Mouse (Mus musculus): ENCODE data around the gene Jsrp1.
A peak's percentile ranks its signal among the peaks of the same experiment; 100 is the strongest.

Gene Jsrp1

DNA sequence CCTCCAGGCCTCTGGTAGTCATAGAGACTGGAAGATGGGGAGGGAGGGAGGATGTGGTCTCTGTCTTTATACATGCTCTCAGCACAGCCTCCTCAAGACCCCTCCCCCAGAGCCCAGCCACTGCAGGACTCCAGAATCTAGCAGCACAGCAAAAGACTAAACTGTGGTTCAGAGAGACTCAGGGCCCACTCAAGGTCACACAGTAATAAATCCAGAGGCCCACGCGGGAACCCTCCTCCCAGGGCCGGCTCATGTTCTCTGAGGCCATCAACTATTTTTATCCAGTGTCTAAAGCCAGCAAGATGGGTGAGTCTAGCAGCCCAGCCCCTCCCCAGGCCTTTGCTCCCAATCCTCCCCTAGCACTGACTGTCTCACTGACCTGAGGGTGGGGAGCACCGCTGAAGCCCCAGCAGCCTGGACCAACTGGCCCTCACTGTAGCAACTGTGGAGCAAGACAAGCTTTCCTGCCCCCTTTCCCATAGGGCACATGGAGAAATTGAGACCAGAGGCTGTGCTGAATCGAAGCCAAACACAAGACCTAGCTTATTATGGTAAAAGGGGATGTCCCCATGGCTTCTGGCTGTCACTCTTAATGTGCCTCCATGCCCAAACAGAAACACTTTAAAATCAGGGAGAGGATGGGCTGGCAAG, 782 bp downstream of the Jsrp1 start:
- no peak for DNase-seq (ENCODE audit: extremely low spot score, low read depth, low spot score)

DNA sequence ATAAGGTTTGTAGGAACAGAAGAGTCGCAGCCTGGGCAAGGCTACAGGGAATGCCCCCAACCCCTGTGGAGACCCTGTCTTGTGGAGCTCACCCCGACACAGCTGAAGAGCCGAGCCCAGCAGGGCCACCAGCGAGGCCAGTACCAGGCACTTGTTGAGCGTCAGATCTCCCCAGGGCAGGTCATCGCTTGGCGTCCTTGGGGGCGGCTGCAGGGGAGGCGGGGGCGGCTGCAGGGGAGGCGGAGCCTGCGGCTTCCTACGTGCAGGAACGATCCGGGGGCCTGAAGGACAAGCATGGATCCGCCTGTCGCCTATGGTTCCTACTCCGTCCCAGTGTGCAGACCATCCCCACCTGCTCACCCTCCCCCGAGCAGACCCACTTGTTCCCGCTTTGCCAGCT, 3.2 kb downstream of the Jsrp1 start:
- DNase-seq (ENCODE audit: extremely low spot score, low read depth, low spot score), result no peak

DNA sequence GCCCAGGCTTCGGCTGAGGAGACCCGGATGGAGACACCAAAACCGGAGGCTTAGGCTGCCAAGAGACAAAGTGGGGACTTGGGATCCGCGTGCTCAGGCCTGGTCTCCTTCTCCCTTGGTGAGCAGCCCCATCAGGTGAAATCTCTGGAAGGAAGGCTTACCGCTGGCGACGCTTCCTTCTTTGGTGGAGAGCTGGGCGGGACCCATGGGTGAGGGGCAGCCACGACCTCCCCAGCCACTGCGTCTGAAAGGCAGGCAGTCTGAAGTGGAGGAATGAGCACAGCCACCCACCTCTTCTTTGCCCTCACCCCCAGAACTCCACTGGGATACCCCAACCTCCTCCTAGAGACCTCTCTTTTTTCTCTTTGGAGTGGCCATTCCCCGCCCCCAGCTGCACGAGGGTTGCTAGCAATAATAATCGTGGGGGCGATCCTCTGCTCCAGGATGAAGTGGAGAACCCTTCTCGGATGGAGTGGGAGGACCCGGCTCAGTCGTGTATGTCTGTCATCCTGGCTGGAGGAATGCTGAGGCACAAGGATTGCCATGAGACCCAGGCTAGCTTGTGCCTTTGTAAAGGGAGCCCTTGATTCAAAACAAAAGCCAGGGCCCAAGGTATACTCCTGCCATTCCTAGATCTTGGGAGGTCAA, 4.2 kb downstream of the Jsrp1 start:
- no peak for DNase-seq (ENCODE audit: extremely low spot score, low read depth, low spot score)

DNA sequence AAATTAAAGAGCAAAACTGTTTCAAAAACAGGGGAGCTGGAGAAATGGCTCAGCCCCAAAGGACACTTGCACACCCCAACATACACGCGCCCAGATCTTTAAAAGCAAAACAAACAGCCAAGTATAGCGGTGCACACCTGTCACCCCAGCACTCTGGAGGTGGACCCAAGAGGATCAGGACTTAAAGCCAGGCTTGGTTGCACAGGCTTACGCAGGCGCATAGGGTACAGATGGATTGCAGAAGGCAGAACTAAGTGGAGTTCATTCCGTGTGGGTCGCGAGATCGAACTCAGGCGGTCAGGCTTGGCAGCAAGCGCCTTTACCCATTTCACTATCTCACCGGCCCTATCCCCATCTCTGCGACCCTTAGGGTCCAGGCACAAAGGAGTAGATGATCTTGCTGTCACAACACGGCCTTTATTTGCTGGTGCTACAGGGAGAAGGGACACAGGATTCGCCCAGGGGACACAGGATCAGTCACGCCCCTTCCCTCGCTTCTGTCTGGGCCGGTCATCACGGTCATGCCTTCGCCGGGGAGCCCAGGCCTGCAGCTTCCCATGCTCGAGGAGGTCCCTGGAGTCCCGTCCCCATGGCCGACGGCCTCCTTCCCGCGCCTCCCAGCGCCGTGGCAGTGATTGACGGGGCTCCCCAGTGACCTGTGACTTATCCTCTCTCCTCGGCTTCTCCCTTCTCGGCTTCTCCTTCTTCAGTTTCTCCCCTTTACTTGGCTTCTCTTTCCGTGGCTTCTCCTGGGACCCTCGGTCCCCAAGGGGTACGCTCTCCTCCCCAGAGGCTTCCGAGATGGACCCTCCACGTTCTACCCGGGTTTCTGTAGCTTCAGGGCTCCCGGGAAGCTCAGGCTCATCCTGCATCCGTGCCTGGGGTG, 5.0 kb downstream of the Jsrp1 start:
- no peak for DNase-seq (ENCODE audit: extremely low spot score, low read depth, low spot score)

DNA sequence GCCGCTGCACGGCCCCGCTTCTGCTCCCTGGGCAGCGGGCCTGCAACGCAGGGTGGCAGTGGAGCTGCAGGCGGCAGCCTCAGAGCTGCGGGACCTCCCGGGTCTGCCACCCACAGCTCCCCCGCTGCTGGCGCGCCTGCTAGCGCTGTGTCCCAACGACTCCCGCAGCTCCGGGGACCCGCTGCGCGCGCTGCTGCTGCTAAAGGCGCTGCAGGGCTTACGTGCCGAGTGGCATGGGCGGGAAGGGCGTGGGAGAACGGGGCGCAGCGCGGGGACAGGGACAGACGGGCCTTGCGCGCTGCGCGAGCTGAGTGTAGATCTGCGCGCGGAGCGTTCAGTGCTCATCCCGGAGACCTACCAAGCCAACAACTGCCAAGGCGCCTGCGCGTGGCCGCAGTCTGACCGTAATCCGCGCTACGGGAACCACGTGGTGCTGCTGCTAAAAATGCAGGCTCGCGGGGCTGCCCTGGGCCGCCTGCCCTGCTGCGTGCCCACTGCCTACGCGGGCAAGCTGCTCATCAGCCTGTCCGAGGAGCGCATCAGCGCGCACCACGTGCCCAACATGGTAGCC, 6.2 kb downstream of the Jsrp1 start:
- no peak for DNase-seq (ENCODE audit: extremely low spot score, low read depth, low spot score)

DNA sequence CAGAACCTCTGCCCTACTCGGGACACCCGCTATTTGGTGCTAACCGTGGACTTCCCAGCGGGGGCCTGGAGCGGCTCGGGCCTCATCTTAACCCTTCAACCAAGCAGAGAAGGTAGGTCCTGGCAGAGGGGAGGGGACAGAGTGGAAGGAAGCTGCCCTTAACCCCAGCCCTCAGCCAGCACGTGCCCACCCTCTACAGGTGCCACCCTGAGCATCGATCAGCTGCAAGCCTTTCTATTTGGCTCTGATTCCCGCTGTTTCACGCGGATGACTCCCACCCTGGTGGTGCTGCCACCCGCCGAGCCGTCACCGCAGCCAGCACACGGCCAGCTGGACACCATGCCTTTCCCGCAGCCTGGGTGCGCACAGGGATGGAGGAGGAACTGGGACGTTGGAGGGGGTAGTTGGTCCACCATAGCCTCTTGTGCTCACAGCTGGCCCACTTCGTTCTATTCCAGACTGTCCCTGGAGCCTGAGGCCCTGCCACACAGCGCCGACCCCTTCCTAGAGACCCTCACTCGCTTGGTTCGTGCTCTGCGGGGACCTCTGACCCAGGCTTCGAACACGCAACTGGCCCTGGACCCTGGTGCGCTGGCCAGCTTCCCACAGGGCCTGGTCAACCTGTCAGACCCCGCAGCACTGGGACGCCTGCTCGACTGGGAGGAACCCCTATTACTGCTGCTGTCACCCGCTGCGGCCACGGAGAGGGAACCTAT, 6.8 kb downstream of the Jsrp1 start:
- DNase-seq (ENCODE audit: extremely low spot score, low read depth, low spot score), result no peak

DNA sequence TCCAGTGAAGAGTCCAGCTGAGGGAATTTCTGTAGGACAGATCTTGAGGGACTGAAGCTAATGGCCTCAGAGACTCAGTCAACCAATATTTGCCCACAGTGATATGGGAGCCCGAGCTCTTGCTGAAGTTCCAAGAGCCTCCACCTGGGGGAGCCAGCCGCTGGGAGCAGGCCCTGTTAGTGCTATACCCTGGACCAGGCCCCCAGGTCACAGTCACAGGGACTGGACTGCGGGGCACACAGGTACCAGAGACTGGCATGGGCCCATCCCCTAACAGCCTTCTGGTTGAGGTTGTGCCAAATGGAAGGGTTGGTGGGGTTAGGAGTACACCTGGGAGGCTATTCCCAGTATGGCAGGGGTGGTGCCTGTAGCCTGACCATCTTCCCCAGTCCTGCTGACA, 7.4 kb downstream of the Jsrp1 start:
- DNase-seq (ENCODE audit: extremely low spot score, low read depth, low spot score), result no peak

DNA sequence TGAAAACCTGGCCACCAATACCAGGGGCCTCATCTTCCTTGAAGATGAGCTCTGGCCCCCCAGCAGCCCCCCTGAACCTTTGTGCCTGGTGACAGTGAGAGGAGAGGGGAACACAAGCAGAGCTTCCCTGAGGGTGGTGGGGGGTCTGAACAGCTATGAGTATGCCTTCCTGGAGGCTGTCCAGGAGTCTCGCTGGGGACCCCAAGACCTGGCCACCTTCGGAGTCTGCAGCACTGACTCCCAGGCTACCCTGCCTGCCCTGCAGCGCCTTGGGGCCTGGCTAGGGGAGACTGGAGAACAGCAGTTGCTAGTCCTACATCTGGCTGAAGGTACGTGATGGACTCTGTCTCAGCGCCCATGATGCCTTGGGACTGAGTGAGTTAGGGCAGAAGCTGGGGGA, 8.0 kb downstream of the Jsrp1 start:
- DNase-seq (ENCODE audit: extremely low spot score, low read depth, low spot score), result no peak

DNA sequence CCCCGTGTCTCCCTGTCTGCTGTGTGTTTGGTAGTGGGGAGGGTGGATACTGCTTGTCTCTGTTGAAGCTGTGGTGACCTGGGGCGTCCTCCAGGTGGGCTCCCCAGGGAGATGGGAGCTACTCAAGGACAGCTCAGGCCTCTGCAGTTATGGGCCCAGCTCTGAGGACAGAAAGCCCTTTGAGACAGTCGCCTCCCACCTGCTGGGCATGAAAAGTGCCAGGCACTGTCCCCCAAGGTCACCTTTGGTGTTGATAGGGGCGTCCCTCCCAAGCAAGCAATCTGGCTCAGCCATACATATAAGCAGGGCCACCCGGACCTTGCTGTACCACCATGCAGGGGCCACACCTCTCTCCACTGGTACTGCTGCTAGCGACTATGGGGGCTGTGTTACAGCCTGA, 8.4 kb downstream of the Jsrp1 start, which contains the start of gene Amh:
Gene Amh, plus strand, starts transcription at position 328 of the 400 bp plus-strand sequence.
- no peak for DNase-seq (ENCODE audit: extremely low spot score, low read depth, low spot score)

DNA sequence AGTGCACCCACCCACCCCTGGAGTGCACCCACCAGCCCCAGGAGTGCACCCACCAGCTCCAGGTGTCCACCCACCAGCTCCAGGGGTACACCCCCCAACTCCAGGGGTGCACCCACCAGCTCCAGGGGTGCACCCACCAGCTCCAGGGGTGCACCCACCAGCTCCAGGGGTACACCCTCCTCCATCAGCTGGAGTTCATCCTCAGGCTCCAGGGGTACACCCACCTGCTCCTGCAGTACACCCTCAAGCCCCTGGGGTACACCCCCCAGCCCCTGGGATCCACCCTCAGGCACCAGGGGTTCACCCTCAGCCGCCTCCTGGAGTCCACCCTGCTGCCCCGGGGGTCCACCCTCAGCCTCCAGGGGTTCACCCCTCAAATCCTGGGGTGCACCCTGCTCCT, 9.0 kb downstream of the Jsrp1 start:
- no peak for DNase-seq (ENCODE audit: extremely low spot score, low read depth, low spot score)

DNA sequence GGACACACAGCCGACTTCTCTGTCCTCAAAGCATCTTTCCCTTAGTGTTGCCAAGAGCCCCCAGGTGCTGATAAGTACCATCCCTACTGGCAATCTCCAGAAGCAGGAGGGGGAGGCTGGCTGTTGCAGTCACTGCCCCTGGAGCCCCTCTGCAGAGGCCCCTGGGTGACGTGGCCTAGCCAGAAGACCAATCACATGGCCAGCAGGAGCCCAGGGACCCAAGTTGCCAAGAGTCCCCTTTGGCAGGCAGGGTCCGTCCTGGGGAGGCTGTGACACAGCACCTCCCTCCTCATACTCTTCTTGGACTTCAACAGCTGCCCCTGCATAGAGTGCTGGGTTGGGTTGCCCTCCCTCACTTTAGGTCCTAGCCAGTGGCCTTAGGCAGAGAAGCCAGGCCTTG, 10.3 kb downstream of the Jsrp1 start:
- no peak for DNase-seq (ENCODE audit: extremely low spot score, low read depth, low spot score)

DNA sequence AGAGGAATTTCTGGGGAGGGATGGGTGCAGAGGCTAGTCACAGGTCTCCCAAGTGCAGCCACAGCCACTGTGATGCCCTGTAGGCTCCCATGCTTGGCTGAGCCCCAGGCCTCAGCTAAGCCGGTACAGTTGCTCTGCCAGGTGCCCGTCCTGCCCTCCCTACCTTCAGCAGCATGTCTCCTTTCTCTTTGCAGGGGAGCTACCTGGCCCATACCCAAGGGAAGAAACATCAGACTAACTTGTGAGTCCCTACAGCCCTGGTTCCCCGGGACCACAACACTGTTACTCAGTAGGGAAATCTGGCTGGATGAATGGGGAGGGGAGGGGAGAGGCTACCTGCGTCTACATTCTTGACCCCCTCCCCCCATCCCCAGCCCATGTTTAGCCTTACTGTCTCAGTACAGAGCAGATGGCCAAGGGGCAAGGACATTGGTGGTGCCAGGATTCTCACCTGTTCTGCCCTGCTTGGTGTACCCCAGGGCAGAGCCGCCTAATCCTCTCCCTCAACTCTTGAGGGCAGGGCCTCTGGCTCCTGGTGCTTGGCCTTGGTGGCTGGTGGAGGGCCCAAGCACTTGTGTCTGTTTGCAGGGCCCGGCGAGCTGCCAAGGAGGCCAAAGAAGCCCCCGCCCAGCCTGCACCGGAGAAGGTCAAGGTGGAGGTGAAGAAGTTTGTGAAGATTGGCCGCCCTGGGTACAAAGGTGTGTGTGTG, 10.9 kb downstream of the Jsrp1 start:
- DNase-seq (ENCODE audit: extremely low spot score, low read depth, low spot score), result no peak

DNA sequence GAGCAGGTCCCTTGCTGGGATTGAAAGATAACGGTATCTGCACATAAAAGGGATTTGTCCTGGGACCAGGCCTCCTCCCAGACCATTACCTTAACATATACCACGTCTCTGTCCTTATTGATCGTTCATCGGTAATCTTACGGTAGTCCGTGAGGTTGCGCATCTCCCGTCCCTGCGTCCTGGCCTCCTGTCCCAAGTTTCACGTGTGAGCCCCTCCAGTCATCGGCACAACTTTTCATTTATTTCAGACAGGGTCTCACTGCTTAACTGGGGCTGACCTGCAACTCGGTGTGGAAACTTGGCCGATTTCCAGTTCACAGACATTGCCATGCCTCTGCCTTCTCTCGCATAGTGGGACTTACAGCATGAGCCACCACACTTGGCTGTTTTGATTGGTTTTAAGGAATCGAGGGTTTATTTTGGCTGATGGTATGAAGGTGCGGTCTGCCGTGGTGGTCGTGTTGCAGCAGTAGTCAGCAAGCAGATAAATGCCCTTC, 14.2 kb downstream of the Jsrp1 start:
- no peak for DNase-seq (ENCODE audit: extremely low spot score, low read depth, low spot score)

DNA sequence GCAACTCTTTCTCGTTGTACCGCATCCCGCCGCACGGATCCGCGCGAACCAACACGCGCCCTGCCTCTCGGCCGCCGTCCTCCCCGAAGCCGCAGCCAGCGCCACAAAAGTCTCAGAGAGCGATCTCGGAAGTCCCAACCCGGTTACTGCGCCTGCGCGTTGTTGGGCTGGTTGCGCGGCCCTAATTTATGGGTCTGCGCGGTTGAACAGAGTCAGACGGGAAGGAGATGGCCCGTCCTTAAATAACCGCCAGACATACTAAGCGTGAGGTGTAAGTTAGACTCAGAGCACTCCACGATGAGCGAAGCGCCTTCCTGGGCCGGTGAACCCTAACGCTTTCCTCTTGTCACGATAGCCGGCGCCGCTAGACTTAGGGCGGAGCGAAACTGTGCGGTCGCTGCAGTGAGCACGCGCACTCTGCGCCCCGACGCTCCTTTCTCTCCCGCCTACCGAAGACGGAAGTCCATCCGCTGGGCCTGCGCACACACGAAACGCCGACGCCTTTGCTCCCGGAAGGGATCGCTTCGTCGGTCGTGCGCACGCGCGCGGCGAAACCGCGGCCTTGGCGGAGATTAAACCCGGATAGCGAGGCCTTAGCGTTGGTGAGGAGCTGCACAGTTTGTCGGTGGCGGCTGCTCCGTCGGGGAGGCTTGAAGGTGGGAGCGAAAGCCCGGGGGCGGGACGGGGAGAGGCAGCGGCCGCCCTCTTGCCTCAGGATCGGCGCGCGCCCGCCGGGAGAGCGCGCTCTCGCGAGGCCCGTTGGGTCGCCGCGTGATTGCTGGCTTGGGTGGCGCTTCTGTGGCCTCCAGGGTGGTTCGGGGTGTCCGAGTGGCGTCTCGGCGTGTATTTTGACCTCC, 14.9 kb downstream of the Jsrp1 start, which contains the start of the genes Sf3a2 and Plekhj1:
Gene Sf3a2, plus strand, starts transcription at position 49 of the 857 bp plus-strand sequence.
Gene Plekhj1, minus strand, starts transcription at position 477 of the 857 bp plus-strand sequence.
- DNase-seq (ENCODE audit: extremely low spot score, low read depth, low spot score), result peak; percentile 81

DNA sequence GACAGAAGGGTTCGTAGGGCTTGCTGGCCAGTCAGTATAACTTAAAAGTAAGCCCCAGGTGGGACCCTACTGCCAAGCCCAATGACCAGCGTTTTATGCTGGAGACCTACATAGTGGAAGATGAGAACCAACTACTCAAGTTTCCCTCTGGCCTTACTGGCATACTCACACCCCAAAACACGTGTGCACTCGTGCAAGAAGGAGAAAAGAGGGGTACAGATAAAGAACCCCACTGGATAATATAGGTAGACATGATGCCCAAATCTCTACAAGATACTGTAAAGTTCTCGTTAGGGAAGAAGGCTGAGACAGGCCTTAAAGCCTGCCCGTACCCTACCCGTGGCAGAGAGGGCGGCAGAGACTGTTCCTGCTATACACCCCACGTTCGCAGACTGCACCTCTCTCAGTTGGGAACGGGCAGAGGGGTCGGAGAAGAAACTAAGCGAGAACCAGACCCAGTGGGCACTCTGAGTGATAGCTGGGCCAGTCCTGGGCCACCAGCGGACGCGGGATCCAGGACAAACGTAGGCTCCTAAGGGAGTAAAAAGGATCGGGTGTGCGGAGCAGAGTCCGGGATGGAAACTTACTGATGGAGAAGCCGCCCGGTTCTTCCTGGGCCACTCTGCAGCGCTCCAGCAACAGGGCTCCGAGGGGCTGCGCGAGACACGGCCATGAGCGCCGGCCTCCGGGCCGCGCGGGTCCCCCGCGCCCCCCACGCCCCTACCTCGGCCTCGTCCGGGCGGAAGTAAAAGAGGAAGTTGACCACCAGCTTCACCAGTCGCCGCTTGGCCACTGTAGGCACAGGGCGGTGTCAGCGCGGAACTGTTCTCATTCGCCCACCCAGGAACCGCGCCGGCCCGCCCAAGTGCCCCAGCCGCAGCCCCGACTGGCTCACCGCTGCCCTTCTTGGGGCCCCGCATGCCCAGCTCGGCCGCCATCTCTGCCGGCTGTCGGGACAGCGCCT, 15.8 kb downstream of the Jsrp1 start:
- no peak for DNase-seq (ENCODE audit: extremely low spot score, low read depth, low spot score)

DNA sequence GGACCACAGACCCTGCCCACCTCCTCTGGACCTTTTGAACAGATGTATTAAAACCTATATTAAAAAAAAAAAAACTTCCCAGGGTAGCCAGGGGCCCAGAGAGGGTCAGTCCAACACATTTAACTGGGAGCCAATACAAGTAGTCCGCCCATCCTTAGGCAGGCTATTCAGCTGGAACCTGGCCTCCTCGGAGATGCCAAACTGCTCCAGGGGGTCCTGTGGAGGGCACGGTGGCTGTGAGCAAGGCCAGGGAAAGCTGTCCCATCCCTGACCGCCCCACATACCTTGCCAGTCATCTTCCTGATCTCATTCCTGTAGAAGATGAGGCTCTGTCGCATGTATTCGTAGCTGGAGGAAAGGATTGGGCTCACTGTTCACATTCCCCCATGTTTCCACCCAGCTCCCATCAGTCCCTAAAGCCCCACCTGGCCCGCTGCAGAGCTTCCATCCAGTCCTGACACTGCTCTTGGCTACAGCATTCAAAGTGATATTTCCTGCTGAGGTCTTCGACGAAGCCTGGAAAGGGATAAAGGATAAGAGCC, 16.9 kb downstream of the Jsrp1 start:
- no peak for DNase-seq (ENCODE audit: extremely low spot score, low read depth, low spot score)

DNA sequence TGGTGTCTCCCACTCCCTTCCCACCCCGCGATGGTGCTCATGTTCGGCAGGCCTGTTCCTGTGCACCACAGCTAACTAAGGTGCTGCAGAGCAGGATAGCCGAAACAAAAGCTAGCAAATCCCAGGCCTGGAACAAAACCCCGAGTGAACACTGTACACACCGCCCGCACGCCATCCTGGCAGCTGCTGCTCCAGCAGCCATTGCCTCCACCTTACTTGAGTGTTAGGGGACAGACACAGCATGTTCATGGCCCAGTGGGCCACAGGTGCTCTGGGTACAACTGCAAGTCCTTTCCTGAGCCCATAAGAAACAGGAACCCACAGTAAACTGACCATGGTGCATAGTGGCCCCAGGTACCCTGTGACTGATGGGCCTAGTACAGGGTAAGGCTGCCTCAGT, 18.5 kb downstream of the Jsrp1 start:
- no peak for DNase-seq (ENCODE audit: extremely low spot score, low read depth, low spot score)

DNA sequence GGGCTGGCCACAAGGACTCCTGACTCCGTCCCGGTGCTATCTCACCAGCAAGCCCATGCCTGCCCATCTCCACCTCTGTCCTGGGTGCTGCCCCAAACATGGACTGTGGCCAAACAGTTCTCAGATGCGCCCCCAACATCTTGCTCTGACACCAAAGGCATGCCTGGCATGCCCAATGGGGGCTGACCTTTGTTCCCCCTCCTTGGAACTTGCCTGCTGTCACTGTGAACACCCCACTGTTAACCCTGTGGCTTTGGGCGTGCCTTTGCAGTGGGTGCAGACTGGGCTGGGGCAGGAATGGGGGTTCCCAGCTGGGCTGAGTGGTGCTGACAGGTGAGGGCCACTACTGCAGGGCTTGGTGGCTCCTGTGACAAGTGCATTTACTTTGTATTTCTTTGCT, 19.5 kb downstream of the Jsrp1 start:
- no peak for DNase-seq (ENCODE audit: extremely low spot score, low read depth, low spot score)

Data from hindlimb bud, embryonic 11.5 days (tissue).